Mouse (Mus musculus) embryonic facial prominence, embryonic 10.5 days (tissue): ENCODE measurements at regions not wholly inside any gene's neighbourhood (a gene's known extent, or its start where the extent isn't known, plus 50 kb on each side); places are given as distances from the start of the nearest gene placed in this dataset.

Experiments
- DNase-seq: peaks from one replicate; pipeline ENCODE4 v3.0.0-alpha.2; 2017; ENCODE audit warnings: low spot score
- H3K27ac ChIP-seq: fragments of 300-500 bp; sonication (generic); replicated peaks from 2 replicates; pipeline ENCODE4 v1.5.1; 2016; ENCODE audit warnings: mild to moderate bottlenecking
- H3K27me3 ChIP-seq: fragments of 300-500 bp; sonication (generic); replicated peaks from 2 replicates; pipeline ENCODE4 v1.6.1; 2016; ENCODE audit warnings: low read depth, mild to moderate bottlenecking; ENCODE audit not compliant: poor library complexity, severe bottlenecking
- H3K36me3 ChIP-seq: fragments of 300-500 bp; sonication (generic); replicated peaks from 2 replicates; pipeline ENCODE4 v1.6.1; 2016; ENCODE audit warnings: mild to moderate bottlenecking, moderate library complexity
- H3K4me1 ChIP-seq: fragments of 300-500 bp; sonication (generic); 2 replicates; pipeline ENCODE4 v1.6.1; 2016
- H3K4me3 ChIP-seq: fragments of 300-500 bp; sonication (generic); 2 replicates; pipeline ENCODE4 v1.5.1; 2016; ENCODE audit warnings: mild to moderate bottlenecking, moderate library complexity
- H3K9me3 ChIP-seq: fragments of 300-500 bp; sonication (generic); 2 replicates; pipeline ENCODE4 v1.6.1; 2016; ENCODE audit warnings: mild to moderate bottlenecking
- WGBS: fragments of 180-500 bp; shearing (Covaris S2); methylation state at CpG from one replicate; pipeline ENCODE4 v1.1.7; 2016; 5-methylcytosine and 5-hydroxymethylcytosine counted together

GRCm38 (mm10) chr10:120564859-120565258 is 88.6 kb upstream of the Hmga2 start:
- Histone ChIP-seq H3K4me3 (peak overlapping the region; percentile 43), H3K4me1 (peaks cover 21% of the 10 kb centered on the region), H3K9me3 (0 out of 2 replicates have a peak, but pooled peaks cover 4% of the 10 kb centered on the region), H3K36me3 (no peaks in the 10 kb centered on the region), H3K27me3 (0 out of 2 replicates have a peak, but pooled peaks cover 5% of the 10 kb centered on the region), H3K27ac (peak overlapping the region; percentile 67)
- DNase-seq = peak; percentile 32
- WGBS = 16% methylated on average over 14 of the region's 14 CpGs

GRCm38 (mm10) chr10:120563926-120564325 is 87.7 kb upstream of the Hmga2 start:
- 0 out of 2 replicates have a peak, but pooled peaks cover 5% of the 10 kb centered on the region for H3K27me3 ChIP-seq
- peaks cover 21% of the 10 kb centered on the region for H3K4me1 ChIP-seq
- no peak for DNase-seq
- H3K4me3 ChIP-seq = no peak overlapping the region
- 0 out of 2 replicates have a peak, but pooled peaks cover 4% of the 10 kb centered on the region for H3K9me3 ChIP-seq
- no peak overlapping the region; the same call in 1 of the 2 replicates for H3K27ac ChIP-seq
- WGBS = 24% methylated on average over 10 of the region's 10 CpGs
- no peaks in the 10 kb centered on the region for H3K36me3 ChIP-seq

- H3K27me3 ChIP-seq = 0 out of 2 replicates have a peak, but pooled peaks cover 5% of the 10 kb centered on the region
- H3K4me1 ChIP-seq = peaks cover 37% of the 10 kb centered on the region
- no peak for DNase-seq
- H3K4me3 ChIP-seq = no peak overlapping the region
- no peak overlapping the region for H3K27ac ChIP-seq
- H3K9me3 ChIP-seq = 0 out of 2 replicates have a peak, but pooled peaks cover 4% of the 10 kb centered on the region
- WGBS = 93% methylated on average over 5 of the region's 5 CpGs
- no peaks in the 10 kb centered on the region for H3K36me3 ChIP-seq
Measured at GRCm38 (mm10) chr10:120561821-120562220, 85.6 kb upstream of the Hmga2 start.

GRCm38 (mm10) chr10:120557850-120558447 is 81.7 kb upstream of the Hmga2 start:
- Histone ChIP-seq H3K9me3 (0 out of 2 replicates have a peak, but pooled peaks cover 4% of the 10 kb centered on the region), H3K36me3 (no peaks in the 10 kb centered on the region), H3K4me1 (peaks cover 37% of the 10 kb centered on the region), H3K27ac (0 out of 2 replicates have a peak overlapping the region, but pooled peaks have one; percentile 15), H3K27me3 (no peaks in the 10 kb centered on the region), H3K4me3 (no peak overlapping the region)
- 70% methylated on average over 10 of the region's 10 CpGs for WGBS
- DNase-seq = no peak

- Histone ChIP-seq H3K9me3 (0 out of 2 replicates have a peak, but pooled peaks cover 4% of the 10 kb centered on the region), H3K4me3 (no peak overlapping the region), H3K36me3 (no peaks in the 10 kb centered on the region), H3K4me1 (peaks cover 56% of the 10 kb centered on the region), H3K27me3 (no peaks in the 10 kb centered on the region; the same call in 1 of the 2 replicates), H3K27ac (no peak overlapping the region)
- no peak for DNase-seq
- 82% methylated on average over 9 of the region's 9 CpGs for WGBS
Measured at GRCm38 (mm10) chr10:120556116-120556515, 79.8 kb upstream of the Hmga2 start.

- H3K27me3 ChIP-seq = no peaks in the 10 kb centered on the region; the same call in 1 of the 2 replicates
- no peaks in the 10 kb centered on the region for H3K9me3 ChIP-seq
- peak overlapping the region; percentile 65 for H3K4me3 ChIP-seq
- 0% methylated on average over 16 of the region's 16 CpGs for WGBS
- H3K4me1 ChIP-seq = peaks cover 54% of the 10 kb centered on the region
- H3K27ac ChIP-seq = peak overlapping the region; percentile 94
- DNase-seq = peak; percentile 89
- no peaks in the 10 kb centered on the region for H3K36me3 ChIP-seq
Measured at GRCm38 (mm10) chr10:120553097-120553453, 76.8 kb upstream of the Hmga2 start.

- under 1% methylated on average over 56 of the region's 56 CpGs for WGBS
- no peaks in the 10 kb centered on the region for H3K9me3 ChIP-seq
- H3K27ac ChIP-seq = peak overlapping the region; percentile 94
- H3K27me3 ChIP-seq = no peaks in the 10 kb centered on the region; the same call in 1 of the 2 replicates
- H3K36me3 ChIP-seq = no peaks in the 10 kb centered on the region
- peak overlapping the region; percentile 65 for H3K4me3 ChIP-seq
- peak; percentile 81 for DNase-seq
- H3K4me1 ChIP-seq = peaks cover 48% of the 10 kb centered on the region
Measured at GRCm38 (mm10) chr10:120552341-120553096, 76.2 kb upstream of the Hmga2 start.

GRCm38 (mm10) chr10:120551851-120552281 is 75.6 kb upstream of the Hmga2 start:
- peak overlapping the region; percentile 94 for H3K27ac ChIP-seq
- peaks cover 47% of the 10 kb centered on the region for H3K4me1 ChIP-seq
- no peaks in the 10 kb centered on the region for H3K36me3 ChIP-seq
- H3K9me3 ChIP-seq = no peaks in the 10 kb centered on the region
- peak; percentile 80 for DNase-seq
- under 1% methylated on average over 18 of the region's 18 CpGs for WGBS
- H3K27me3 ChIP-seq = no peaks in the 10 kb centered on the region; the same call in 1 of the 2 replicates
- H3K4me3 ChIP-seq = peak overlapping the region; percentile 65

- no peak for DNase-seq
- Histone ChIP-seq H3K36me3 (no peaks in the 10 kb centered on the region), H3K4me3 (no peak overlapping the region), H3K27me3 (no peaks in the 10 kb centered on the region; the same call in 1 of the 2 replicates), H3K27ac (no peak overlapping the region), H3K9me3 (no peaks in the 10 kb centered on the region), H3K4me1 (peaks cover 39% of the 10 kb centered on the region)
- 88% methylated on average over 11 of the region's 11 CpGs for WGBS
Measured at GRCm38 (mm10) chr10:120547164-120547563, 70.9 kb upstream of the Hmga2 start.

GRCm38 (mm10) chr10:120541618-120542017 is 65.3 kb upstream of the Hmga2 start:
- H3K4me1 ChIP-seq = peaks cover 41% of the 10 kb centered on the region
- no peak overlapping the region for H3K27ac ChIP-seq
- no peaks in the 10 kb centered on the region for H3K27me3 ChIP-seq
- H3K36me3 ChIP-seq = no peaks in the 10 kb centered on the region
- no peak for DNase-seq
- no peaks in the 10 kb centered on the region for H3K9me3 ChIP-seq
- 91% methylated on average over 7 of the region's 7 CpGs for WGBS
- H3K4me3 ChIP-seq = no peak overlapping the region

GRCm38 (mm10) chr10:120538561-120538960 is 62.3 kb upstream of the Hmga2 start:
- peak; percentile 34 for DNase-seq
- 63% methylated on average over 7 of the region's 7 CpGs for WGBS
- H3K4me3 ChIP-seq = no peak overlapping the region
- no peaks in the 10 kb centered on the region for H3K27me3 ChIP-seq
- no peaks in the 10 kb centered on the region for H3K36me3 ChIP-seq
- H3K27ac ChIP-seq = no peak overlapping the region
- no peaks in the 10 kb centered on the region for H3K9me3 ChIP-seq
- peaks cover 23% of the 10 kb centered on the region for H3K4me1 ChIP-seq

GRCm38 (mm10) chr10:120528406-120528805 is 52.1 kb upstream of the Hmga2 start:
- DNase-seq = no peak
- Histone ChIP-seq H3K27ac (no peak overlapping the region), H3K36me3 (no peaks in the 10 kb centered on the region), H3K27me3 (no peaks in the 10 kb centered on the region), H3K4me1 (peaks cover 25% of the 10 kb centered on the region), H3K9me3 (no peaks in the 10 kb centered on the region), H3K4me3 (no peak overlapping the region)
- WGBS = 97% methylated on average over 5 of the region's 5 CpGs
